Mouse (Mus musculus) lung, embryonic 14.5 days (tissue): ENCODE results near the gene Lyz2. TPM values are rescaled to one million over a fixed set of nuclear protein-coding genes. Genes with fewer than 3 reads are reported as not detected.
"Not testable (repeated sequence)": the region's sequence is repeated elsewhere in the genome, so short reads cannot be mapped to it uniquely, and the experiment has no call there.

Source experiments
- ATAC-seq: fragments of 200-750 bp; cut with Nextera tagmentation; 2 replicates; pipeline ENCODE4 v1.8.0; 2017; ENCODE audit warnings: mild to moderate bottlenecking, moderate TSS enrichment, moderate library complexity; ENCODE audit not compliant: insufficient read depth
- DNase-seq: peaks from one replicate; pipeline ENCODE4 v3.0.0-alpha.2; 2015
- H3K27ac ChIP-seq: fragments of 300-500 bp; sonication (generic); 2 replicates; pipeline ENCODE4 v1.5.1; 2014; ENCODE audit warnings: low read depth, mild to moderate bottlenecking, moderate library complexity
- H3K27me3 ChIP-seq: fragments of 300-500 bp; sonication (generic); 2 replicates; pipeline ENCODE4 v1.6.1; 2014; ENCODE audit warnings: low read length, control low read depth; ENCODE audit not compliant: insufficient read depth
- H3K36me3 ChIP-seq: fragments of 300-500 bp; sonication (generic); 2 replicates; pipeline ENCODE4 v1.6.1; 2014; ENCODE audit warnings: control low read depth; ENCODE audit not compliant: insufficient read depth
- H3K4me1 ChIP-seq: fragments of 300-500 bp; sonication (generic); 2 replicates; pipeline ENCODE4 v1.6.1; 2014; ENCODE audit warnings: antibody characterized with exemption, control low read depth; ENCODE audit not compliant: insufficient read depth
- H3K4me2 ChIP-seq: fragments of 300-500 bp; sonication (generic); 2 replicates; pipeline ENCODE4 v1.6.1; 2014; ENCODE audit warnings: mild to moderate bottlenecking
- H3K4me3 ChIP-seq: fragments of 300-500 bp; sonication (generic); 2 replicates; pipeline ENCODE4 v1.5.1; 2014; ENCODE audit warnings: low read depth, low read length
- H3K9ac ChIP-seq: fragments of 300-500 bp; sonication (generic); 2 replicates; pipeline ENCODE4 v1.6.1; 2014
- H3K9me3 ChIP-seq: fragments of 300-500 bp; sonication (generic); 2 replicates; pipeline ENCODE4 v1.6.1; 2016; ENCODE audit warnings: low read depth, low read length, control low read depth
- CTCF ChIP-seq: IDR thresholded peaks from 2 replicates; pipeline ENCODE4 v1.5.1; 2016; ENCODE audit warnings: antibody characterized with exemption, low read depth
- WGBS: fragments of 180-500 bp; shearing (Covaris S2); extraction: QIAGEN DNeasy Blood & Tissue Kit; methylation state at CpG from one replicate; pipeline ENCODE4 v1.1.7; 2014; 5-methylcytosine and 5-hydroxymethylcytosine counted together
- polyA plus RNA-seq: library from polyadenylated mRNA; unstranded; fragments of >200 nt; fragmentation: Nextera tagmentation; extraction: Ambion mirVana; gene quantifications from 2 replicates; pipeline ENCODE4 v1.2.1, GENCODE M21; 2014

The Lyz2 gene
- polyA plus RNA-seq, 1 experiment from 2014 or later: 105 TPM

DNA sequence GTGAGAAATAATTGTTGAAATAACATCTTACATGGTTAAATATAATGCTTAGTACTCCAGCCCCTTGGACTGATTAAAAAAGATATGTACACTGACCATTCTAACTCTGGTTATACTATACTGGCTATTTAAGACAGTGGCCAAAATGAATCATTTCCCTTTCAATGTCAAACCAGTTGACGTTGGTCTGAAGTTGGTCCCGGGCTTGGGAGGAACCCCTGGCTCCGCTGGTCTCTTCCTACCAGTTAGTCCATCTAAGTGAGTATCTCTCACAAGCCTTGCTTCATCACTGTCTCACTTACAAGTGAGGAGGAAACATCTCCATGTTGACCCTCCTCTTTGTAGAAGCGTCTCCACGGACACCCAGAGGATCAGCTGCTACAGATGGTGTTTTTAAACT, 22.2 kb upstream of the Lyz2 start:
- no peak for TF ChIP-seq CTCF
- WGBS: 85% methylated on average over 5 of the region's 5 CpGs
- Histone ChIP-seq H3K9me3 (no peaks in the 10 kb centered on the region), H3K27me3 (no peaks in the 10 kb centered on the region), H3K4me1 (no peaks in the 10 kb centered on the region), H3K4me2 (no peak overlapping the region), H3K4me3 (no peak overlapping the region), H3K36me3 (no peaks in the 10 kb centered on the region), H3K27ac (no peak overlapping the region), H3K9ac (no peak overlapping the region)
- DNase-seq: no peak
- no peak for ATAC-seq

DNA sequence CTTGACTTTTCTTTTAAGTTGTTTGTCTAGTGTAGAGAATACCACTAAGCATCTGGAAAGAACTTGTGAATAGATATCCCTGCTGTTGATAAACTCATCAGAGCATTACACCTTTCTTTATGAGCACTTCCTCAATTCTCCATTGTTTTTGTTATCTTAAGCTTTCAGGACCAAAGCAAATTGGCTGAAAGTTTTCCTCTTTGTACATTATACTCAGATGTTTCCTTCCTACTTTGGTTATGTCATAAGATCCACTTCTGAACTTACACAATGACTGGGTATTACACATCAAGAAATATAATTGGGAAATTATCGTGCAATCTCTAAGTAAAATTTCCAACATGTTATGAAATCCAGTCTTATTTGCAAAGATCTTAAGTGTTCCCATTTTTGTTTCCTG, 19.6 kb upstream of the Lyz2 start:
- DNase-seq (peak; percentile 9), ATAC-seq (no peak)
- no peak overlapping the region for H3K9ac ChIP-seq
- H3K4me2 ChIP-seq: no peak overlapping the region
- TF ChIP-seq CTCF: no peak
- no peaks in the 10 kb centered on the region for H3K36me3 ChIP-seq
- WGBS: 77% methylated on average over 1 of the region's 1 CpGs
- no peak overlapping the region for H3K4me3 ChIP-seq
- H3K27me3 ChIP-seq: no peaks in the 10 kb centered on the region
- no peaks in the 10 kb centered on the region for H3K4me1 ChIP-seq
- no peaks in the 10 kb centered on the region for H3K9me3 ChIP-seq
- H3K27ac ChIP-seq: no peak overlapping the region

GRCm38 (mm10) chr10:117299901-117300520, 17.9 kb upstream of the Lyz2 start:
- Histone ChIP-seq H3K4me3 (no peak overlapping the region), H3K9ac (no peak overlapping the region), H3K4me1 (no peaks in the 10 kb centered on the region), H3K36me3 (no peaks in the 10 kb centered on the region), H3K9me3 (no peaks in the 10 kb centered on the region), H3K27ac (no peak overlapping the region), H3K4me2 (no peak overlapping the region), H3K27me3 (no peaks in the 10 kb centered on the region)
- no peak for ATAC-seq
- no peak for DNase-seq
- TF ChIP-seq CTCF: no peak
- 72% methylated on average over 5 of the region's 5 CpGs for WGBS

DNA sequence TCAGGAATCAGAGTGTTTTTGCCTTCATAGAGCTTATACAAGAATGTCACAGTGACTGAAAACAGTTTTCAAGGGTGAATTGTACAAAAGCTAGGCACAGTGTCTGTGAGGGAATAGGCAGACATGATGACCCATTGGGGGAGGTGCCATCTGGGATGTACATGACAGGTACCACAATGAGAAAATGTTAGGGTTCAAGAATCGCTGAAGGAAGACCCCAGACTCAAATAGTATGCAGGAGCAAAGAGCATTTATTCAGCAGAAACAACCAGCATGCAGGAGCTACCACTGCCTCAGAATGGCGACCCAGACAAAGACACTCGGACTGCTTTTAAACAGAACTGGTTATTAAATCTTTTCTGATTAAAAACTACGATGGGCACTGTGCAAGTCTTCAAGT, 17.0 kb upstream of the Lyz2 start:
- WGBS: 83% methylated on average over 4 of the region's 4 CpGs
- Histone ChIP-seq H3K4me3 (no peak overlapping the region), H3K4me1 (no peaks in the 10 kb centered on the region), H3K4me2 (no peak overlapping the region), H3K36me3 (no peaks in the 10 kb centered on the region), H3K9me3 (no peaks in the 10 kb centered on the region), H3K27ac (no peak overlapping the region), H3K27me3 (no peaks in the 10 kb centered on the region), H3K9ac (no peak overlapping the region)
- DNase-seq (no peak), ATAC-seq (no peak)
- no peak for TF ChIP-seq CTCF

- Histone ChIP-seq H3K4me3 (no peak overlapping the region), H3K36me3 (no peaks in the 10 kb centered on the region), H3K27ac (no peak overlapping the region), H3K4me2 (no peak overlapping the region), H3K9ac (no peak overlapping the region), H3K4me1 (no peaks in the 10 kb centered on the region), H3K27me3 (no peaks in the 10 kb centered on the region), H3K9me3 (no peaks in the 10 kb centered on the region)
- no peak for TF ChIP-seq CTCF
- DNase-seq (no peak), ATAC-seq (no peak)
- 82% methylated on average over 6 of the region's 6 CpGs for WGBS
Observed at GRCm38 (mm10) chr10:117298336-117298735, 16.2 kb upstream of the Lyz2 start.

- Histone ChIP-seq H3K9me3 (no peaks in the 10 kb centered on the region), H3K9ac (no peak within 1 kb of the TSS), H3K27ac (no peak within 1 kb of the TSS), H3K4me3 (no peak within 1 kb of the TSS), H3K27me3 (no peaks in the 10 kb centered on the region), H3K4me1 (no peaks in the 10 kb centered on the region), H3K4me2 (no peak within 1 kb of the TSS), H3K36me3 (no peaks in the 10 kb centered on the region)
- 57% methylated on average over 5 of the region's 5 CpGs for WGBS
- ATAC-seq: no peak
- no peak for TF ChIP-seq CTCF
- DNase-seq: no peak
Observed at GRCm38 (mm10) chr10:117292671-117293070, 10.6 kb upstream of the Lyz2 start, which contains the start of gene Lyz1. TSS of gene Lyz1 (minus strand) at chr10:117292868.

DNA sequence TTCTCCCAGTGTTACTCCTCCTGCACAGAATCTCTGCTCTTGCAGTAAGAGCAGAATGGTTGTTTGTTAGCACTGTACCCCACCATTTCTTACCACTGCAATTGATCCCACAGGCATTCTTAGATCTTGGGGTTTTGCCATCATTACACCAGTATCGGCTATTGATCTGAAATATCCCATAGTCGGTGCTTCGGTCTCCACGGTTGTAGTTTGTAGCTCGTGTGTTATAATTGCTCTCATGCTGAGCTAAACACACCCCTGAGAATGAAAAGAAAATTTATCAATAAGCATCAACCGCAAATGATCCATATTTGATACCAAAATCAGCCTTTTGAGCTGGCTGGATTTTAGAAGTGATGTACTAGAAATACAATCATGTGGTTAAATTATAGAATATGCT, 8.8 kb upstream of the Lyz2 start:
- H3K36me3 ChIP-seq, H3K4me2 ChIP-seq, H3K9ac ChIP-seq, ATAC-seq, H3K4me3 ChIP-seq, H3K27ac ChIP-seq, H3K4me1 ChIP-seq, H3K27me3 ChIP-seq, DNase-seq, H3K9me3 ChIP-seq: not testable (repeated sequence)
- 89% methylated on average over 6 of the region's 6 CpGs for WGBS
